Mouse (Mus musculus) heart, embryonic 14.5 days (tissue): ENCODE measurements around the gene Acbd3. TPM values are rescaled to one million over a fixed set of nuclear protein-coding genes. Genes with fewer than 3 reads are reported as not detected.

Experiments used
- ATAC-seq: fragments of 200-750 bp; cut with Nextera tagmentation; 2 replicates; pipeline ENCODE4 v1.8.0; 2017; ENCODE audit warnings: low read depth, moderate TSS enrichment; ENCODE audit not compliant: insufficient number of reproducible peaks, insufficient read depth, low FRiP score
- H3K27ac ChIP-seq, 2 experiments: fragments of 200-500 bp in 1 of 2; fragments of 300-500 bp in 1 of 2; sonication (generic) in 1 of 2; replicated peaks in 1 of 2; 2 replicates each; pipeline ENCODE4 v1.5.1; 2012 to 2014; ENCODE audit warnings: low read depth in 2 of 2, low read length in 2 of 2, control low read depth in 1 of 2, mild to moderate bottlenecking in 1 of 2, mixed read lengths in 1 of 2; ENCODE audit not compliant: control insufficient read depth in 1 of 2, insufficient read depth in 1 of 2
- H3K27me3 ChIP-seq: fragments of 300-500 bp; sonication (generic); 2 replicates; pipeline ENCODE4 v1.6.1; 2014; ENCODE audit warnings: mild to moderate bottlenecking, low read length, control low read depth; ENCODE audit not compliant: control insufficient read depth, insufficient read depth
- H3K36me3 ChIP-seq: fragments of 300-500 bp; sonication (generic); 2 replicates; pipeline ENCODE4 v1.6.1; 2014; ENCODE audit warnings: mild to moderate bottlenecking, control low read depth, low read length, mixed read lengths; ENCODE audit not compliant: control insufficient read depth, insufficient read depth
- H3K4me1 ChIP-seq, 2 experiments: fragments of 200-500 bp in 1 of 2; fragments of 300-500 bp in 1 of 2; sonication (generic) in 1 of 2; 2 replicates each; pipeline ENCODE4 v1.6.1; 2012 to 2014; ENCODE audit warnings: low read length in 2 of 2, control low read depth in 1 of 2, mixed read lengths in 1 of 2; ENCODE audit not compliant: control insufficient read depth in 2 of 2, insufficient read depth in 2 of 2
- H3K4me2 ChIP-seq: fragments of 300-500 bp; sonication (generic); 2 replicates; pipeline ENCODE4 v1.6.1; 2014; ENCODE audit warnings: mild to moderate bottlenecking, low read length
- H3K4me3 ChIP-seq, 2 experiments: fragments of 200-500 bp in 1 of 2; fragments of 300-500 bp in 1 of 2; sonication (generic) in 1 of 2; 2 replicates each; pipeline ENCODE4 v1.5.1; 2012 to 2014; ENCODE audit warnings: low read length in 2 of 2, mild to moderate bottlenecking in 2 of 2, control low read depth in 1 of 2, low read depth in 1 of 2, moderate library complexity in 1 of 2; ENCODE audit not compliant: control insufficient read depth in 1 of 2, insufficient read depth in 1 of 2
- H3K9ac ChIP-seq: fragments of 300-500 bp; sonication (generic); 2 replicates; pipeline ENCODE4 v1.6.1; 2014; ENCODE audit warnings: mild to moderate bottlenecking, low read length
- H3K9me3 ChIP-seq: fragments of 300-500 bp; sonication (generic); 2 replicates; pipeline ENCODE4 v1.6.1; 2016; ENCODE audit warnings: low read length, control low read depth; ENCODE audit not compliant: control insufficient read depth
- WGBS: fragments of 180-500 bp; shearing (Covaris S2); extraction: QIAGEN DNeasy Blood & Tissue Kit; methylation state at CpG from one replicate; pipeline ENCODE4 v1.1.7; 2014; 5-methylcytosine and 5-hydroxymethylcytosine counted together
- polyA plus RNA-seq: library from polyadenylated mRNA; unstranded; fragments of >200 nt; fragmentation: Nextera tagmentation; extraction: Ambion mirVana; gene quantifications from 2 replicates; pipeline ENCODE4 v1.2.1, GENCODE M21; 2014

The Acbd3 gene
- polyA plus RNA-seq, 1 experiment from 2014 or later = 23.7 TPM

DNA sequence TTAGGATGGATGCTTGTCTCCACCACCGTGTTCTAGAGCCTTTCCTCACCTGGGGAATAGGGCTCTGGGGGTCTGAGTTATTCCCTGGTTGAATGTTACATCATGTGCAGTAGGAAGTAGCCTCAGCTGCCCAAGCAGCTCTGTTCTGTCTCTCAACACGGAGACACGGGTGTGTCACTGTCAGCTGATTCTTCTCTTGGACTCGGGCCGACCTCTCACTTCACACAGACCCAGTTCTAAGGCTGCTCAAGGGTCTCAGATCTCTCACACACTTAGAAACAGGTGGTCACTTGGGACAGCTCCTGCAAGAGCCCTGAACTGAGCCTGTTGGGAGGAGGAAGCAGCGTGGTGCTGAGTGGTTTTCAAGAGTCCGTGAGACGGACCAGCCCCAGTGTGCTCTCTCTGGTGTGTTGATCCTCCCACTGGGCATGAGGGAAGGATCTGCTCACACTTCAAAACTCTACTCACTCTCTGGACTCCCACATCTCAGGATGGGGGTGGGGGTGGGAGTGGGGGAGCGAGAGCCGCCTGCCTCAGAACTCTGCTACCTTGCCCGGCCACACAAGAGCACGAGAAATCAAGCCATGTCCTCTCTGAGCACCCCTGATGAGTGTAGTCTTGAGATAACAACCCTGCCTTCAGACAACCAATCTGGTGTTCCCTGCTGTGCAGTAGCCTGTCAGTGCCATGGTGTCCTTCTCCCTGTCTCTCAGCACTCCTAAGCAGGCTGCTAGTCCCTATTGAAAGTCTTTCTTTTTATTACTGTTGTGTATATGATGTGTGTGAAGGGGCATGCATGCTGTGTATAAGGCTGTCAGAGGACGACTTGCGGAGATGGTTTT lies 16.7 kb upstream of the Acbd3 start:
- no peak overlapping the region for H3K4me2 ChIP-seq
- H3K36me3 ChIP-seq = no peaks in the 10 kb centered on the region
- H3K9me3 ChIP-seq = no peaks in the 10 kb centered on the region
- 39% methylated on average over 14 of the region's 14 CpGs for WGBS
- H3K4me3 ChIP-seq = no peak overlapping the region
- H3K27ac ChIP-seq = no peak overlapping the region
- H3K9ac ChIP-seq = no peak overlapping the region
- H3K27me3 ChIP-seq = no peaks in the 10 kb centered on the region
- ATAC-seq = no peak
- H3K4me1 ChIP-seq = peaks cover 0 to 5% of the 10 kb centered on the region in 2 experiments; a peak in 1 of 4 replicates

DNA sequence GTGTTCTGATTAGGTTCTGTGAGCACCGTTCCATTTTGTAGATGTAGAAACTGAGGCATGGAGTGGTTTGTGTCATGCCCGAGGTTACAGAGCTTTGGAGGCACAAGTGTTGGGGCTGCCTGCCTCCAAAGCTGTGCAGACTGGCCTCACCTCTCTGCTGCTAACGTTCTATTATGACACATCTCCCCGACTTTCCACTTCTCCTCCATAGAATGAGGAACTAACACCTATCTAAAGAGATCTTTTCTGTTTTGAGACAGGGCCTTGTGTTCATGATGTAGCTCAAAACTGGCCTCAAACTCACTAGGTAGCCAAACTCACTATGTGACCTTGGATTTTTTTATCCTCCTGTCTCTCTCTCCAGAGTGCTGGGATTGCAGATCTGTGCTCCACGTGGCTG lies 7.1 kb upstream of the Acbd3 start:
- no peak for ATAC-seq
- Histone ChIP-seq H3K9me3 (no peaks in the 10 kb centered on the region), H3K4me3 (no peak overlapping the region), H3K4me2 (no peak overlapping the region), H3K27me3 (no peaks in the 10 kb centered on the region), H3K27ac (no peak overlapping the region), H3K9ac (no peak overlapping the region), H3K36me3 (no peaks in the 10 kb centered on the region), H3K4me1 (no peaks in the 10 kb centered on the region)
- WGBS = 74% methylated on average over 5 of the region's 5 CpGs

DNA sequence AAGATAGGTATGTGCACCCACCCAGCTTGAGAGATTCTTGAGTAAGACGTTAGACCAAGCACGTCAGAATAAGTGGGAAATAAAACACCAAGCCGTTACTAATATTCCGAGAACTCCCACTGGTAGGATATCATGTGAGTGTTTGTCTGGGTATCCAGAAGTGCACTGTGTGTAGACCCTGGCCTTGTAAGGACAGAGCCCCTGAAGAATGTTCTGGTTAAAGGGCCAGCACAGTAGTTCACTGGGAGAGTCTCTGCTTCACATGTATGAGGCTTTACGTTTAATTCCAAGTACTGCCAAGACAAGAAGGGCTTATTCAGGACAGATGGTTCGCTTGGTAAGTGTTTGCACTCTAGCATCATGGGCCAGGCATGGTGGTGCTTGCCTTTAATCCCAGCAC lies 6.4 kb upstream of the Acbd3 start:
- Histone ChIP-seq H3K4me1 (no peaks in the 10 kb centered on the region), H3K9me3 (no peaks in the 10 kb centered on the region), H3K4me3 (no peak overlapping the region), H3K4me2 (no peak overlapping the region), H3K9ac (no peak overlapping the region), H3K27me3 (no peaks in the 10 kb centered on the region), H3K36me3 (no peaks in the 10 kb centered on the region), H3K27ac (no peak overlapping the region)
- WGBS = 71% methylated on average over 6 of the region's 6 CpGs
- no peak for ATAC-seq

- Histone ChIP-seq H3K27me3 (no peaks in the 10 kb centered on the region), H3K4me3 (no peak overlapping the region), H3K36me3 (no peaks in the 10 kb centered on the region), H3K9me3 (no peaks in the 10 kb centered on the region), H3K27ac (no peak overlapping the region), H3K4me1 (peaks cover 0 to 1% of the 10 kb centered on the region in 2 experiments; a peak in 1 of 4 replicates), H3K4me2 (no peak overlapping the region), H3K9ac (no peak overlapping the region)
- ATAC-seq = no peak
- WGBS = 41% methylated on average over 5 of the region's 5 CpGs
Measured at GRCm38 (mm10) chr1:180719951-180720689, 5.7 kb upstream of the Acbd3 start.

DNA sequence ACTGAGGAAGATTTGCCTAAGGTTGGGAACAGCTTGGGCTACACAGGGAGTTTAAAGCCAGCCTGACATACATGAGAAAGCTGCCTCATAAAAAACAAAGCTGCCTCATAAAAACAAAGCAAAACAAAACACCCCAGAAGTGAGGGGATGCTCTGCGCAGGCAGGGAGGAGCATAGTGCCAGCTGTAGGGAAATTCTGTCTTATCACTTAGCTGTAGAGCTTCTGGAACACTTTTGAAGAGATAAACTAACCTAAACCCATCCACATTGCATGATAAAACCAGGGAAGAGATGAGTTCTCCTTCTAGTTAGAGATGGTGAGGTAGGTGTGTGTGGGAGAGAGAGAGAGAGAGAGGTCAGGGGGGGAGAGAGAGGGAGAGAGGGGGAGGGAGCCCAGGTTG lies 3.2 kb upstream of the Acbd3 start:
- Histone ChIP-seq H3K4me1 (peaks cover 2 to 10% of the 10 kb centered on the region in 2 experiments), H3K36me3 (no peaks in the 10 kb centered on the region), H3K27ac (no peak overlapping the region), H3K27me3 (no peaks in the 10 kb centered on the region), H3K9ac (no peak overlapping the region), H3K4me2 (no peak overlapping the region), H3K4me3 (no peak overlapping the region), H3K9me3 (no peaks in the 10 kb centered on the region)
- WGBS = 46% methylated on average over 1 of the region's 1 CpGs
- ATAC-seq = no peak

DNA sequence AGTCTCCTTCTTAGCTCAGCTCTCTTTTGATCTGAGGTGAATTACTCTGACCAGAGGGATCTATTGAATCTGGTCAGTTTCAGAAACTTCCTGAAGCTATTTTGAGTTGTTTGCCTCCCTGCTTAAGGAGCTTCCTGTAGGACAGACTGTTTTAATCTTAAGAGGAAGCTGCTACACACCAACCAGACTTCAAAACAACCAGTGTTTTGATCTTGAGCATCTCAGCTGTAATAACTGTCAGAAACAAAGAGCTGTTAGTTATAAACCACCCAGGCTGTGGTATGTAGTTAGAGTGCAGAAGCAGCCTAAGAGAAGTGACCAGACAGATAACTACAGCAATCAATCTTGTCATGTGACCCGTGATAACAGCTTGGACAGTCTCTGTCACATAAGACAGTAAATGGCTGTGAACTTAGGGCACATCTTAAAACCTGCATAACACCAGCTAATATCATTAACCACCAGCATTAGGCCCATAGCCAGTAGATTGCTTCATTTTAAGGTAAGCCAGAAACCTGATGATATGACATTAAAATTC lies 2.1 kb upstream of the Acbd3 start:
- Histone ChIP-seq H3K9ac (no peak overlapping the region), H3K9me3 (no peaks in the 10 kb centered on the region), H3K4me1 (peaks cover 2 to 19% of the 10 kb centered on the region in 2 experiments), H3K27me3 (no peaks in the 10 kb centered on the region), H3K27ac (no peak overlapping the region), H3K4me3 (no peak overlapping the region), H3K36me3 (no peaks in the 10 kb centered on the region), H3K4me2 (no peak overlapping the region)
- 37% methylated on average over 1 of the region's 1 CpGs for WGBS
- ATAC-seq = no peak

DNA sequence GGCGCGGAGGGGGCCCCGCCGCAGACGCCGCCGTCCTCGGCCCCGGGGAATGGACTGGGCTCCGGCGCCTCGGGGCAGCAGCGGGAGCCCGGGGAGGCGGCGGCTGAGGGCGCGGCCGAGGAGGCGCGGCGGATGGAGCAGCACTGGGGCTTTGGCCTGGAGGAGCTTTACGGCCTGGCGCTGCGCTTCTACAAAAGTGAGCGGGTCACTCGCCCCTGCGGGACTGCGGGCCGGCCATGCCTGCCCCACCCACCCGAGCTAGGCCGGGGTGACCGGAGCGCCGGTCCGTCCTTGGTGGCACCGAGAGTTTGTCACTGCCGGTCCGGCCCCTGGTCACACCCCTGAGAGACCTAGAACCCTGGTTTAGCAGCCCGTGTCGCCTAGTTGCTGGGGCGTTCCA lies 340 bp downstream of the Acbd3 start:
- H3K4me3 ChIP-seq = peak overlapping the region; percentile 97 to 100
- H3K4me2 ChIP-seq = peak overlapping the region; percentile 69
- H3K27me3 ChIP-seq = no peaks in the 10 kb centered on the region
- no peaks in the 10 kb centered on the region for H3K9me3 ChIP-seq
- WGBS = under 1% methylated on average over 33 of the region's 42 CpGs
- H3K9ac ChIP-seq = peak overlapping the region; percentile 99
- H3K36me3 ChIP-seq = no peaks in the 10 kb centered on the region
- ATAC-seq = peak; percentile 69
- peak overlapping the region; percentile 77 to 91 for H3K27ac ChIP-seq
- H3K4me1 ChIP-seq = peaks cover 4 to 32% of the 10 kb centered on the region in 2 experiments
